Mouse (Mus musculus): ENCODE results near the gene Inf2. TPM values are rescaled to one million over a fixed set of nuclear protein-coding genes. Genes with fewer than 3 reads are reported as not detected.
A peak's percentile ranks its signal among the peaks of the same experiment; 100 is the strongest.

Gene Inf2
- total RNA-seq (2021) = 100 to 1,000 TPM; 131 to 138 TPM
- long read RNA-seq, experiment 1, partial matches to known transcripts = 13 of 19 reads
- long read RNA-seq, experiment 1, other reads (novel, unspliced or antisense) = 4 of 19 reads
- long read RNA-seq, experiment 2, partial matches to known transcripts = 23 of 27 reads
- long read RNA-seq, experiment 2, other reads (novel, unspliced or antisense) = 2 of 27 reads

DNA sequence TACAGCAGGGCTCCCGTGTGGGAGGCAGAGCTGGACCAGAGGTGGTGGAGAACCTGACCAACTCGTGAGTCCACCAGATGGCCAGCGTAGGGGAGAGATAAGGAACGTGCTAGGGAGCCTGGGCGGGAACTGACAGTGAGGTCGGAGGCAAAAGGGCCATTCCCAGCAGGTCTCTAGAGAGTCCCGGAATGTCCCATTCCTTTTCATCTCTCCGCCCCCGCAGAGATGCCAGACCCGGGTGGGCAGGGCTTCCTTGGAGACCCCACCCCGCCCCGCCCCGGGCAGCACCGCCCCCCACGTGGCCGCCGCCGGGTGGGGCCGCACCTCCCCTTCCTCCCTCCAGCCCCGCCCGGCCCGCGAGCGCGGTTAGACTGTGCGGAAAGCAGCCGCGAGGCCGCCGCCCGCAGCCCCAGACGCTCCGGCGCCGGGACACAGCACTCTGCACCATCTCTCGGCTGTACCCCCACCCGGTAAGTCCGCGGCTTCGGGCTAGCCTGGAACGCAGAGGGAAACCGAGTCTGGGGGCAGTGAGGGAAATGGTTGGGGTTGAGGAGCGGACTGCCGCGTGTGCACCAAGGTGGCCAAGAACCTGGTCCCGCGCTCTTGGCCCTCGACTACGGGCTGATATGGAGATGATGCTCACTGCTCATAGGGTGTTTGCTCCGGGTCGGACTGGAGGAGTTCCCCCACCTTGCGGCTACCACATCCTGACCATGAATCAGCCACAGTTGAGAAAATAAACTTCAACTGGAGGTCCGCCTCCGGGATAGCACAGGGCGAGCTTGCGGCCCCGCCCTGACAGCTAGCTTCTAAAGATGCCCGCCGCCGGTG is at the start of gene Inf2:
Inf2 (plus strand) TSS at position 359 of the 831 bp plus-strand sequence.
- peak; percentile 86 to 88 for DNase-seq (ENCODE audit: low spot score in 2 of 2)
- H3K4me3 ChIP-seq = peak within 1 kb of the TSS; percentile 65
- H3K27ac ChIP-seq = peak within 1 kb of the TSS; percentile 93
- TF ChIP-seq CTCF (conservative IDR thresholded peaks at IDR 0.05) = no peak

DNA sequence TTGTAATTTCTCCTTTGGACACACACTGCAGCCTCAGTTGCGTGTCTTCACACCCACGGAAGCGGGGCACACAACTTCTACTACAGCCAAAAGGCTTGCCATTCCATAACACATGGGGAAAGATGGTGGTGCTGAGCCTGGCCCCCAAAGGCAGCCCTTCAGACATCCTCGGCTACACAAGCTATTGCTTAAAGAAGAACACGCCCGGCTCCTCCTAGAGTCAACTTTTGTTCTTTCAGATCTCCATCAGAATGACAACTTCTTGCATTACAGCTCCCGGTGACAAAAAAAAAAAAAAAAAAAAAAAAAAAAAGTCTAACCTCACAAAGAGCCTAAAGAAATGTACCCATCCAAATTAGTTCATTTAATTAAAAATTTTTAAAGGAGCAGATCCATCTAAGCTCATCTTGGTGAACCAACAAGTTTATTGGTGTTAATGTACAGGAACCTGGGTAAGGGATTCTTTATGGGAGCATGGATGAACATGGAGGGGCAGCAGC is 49.1 kb upstream of the Inf2 start:
- no peak for TF ChIP-seq CTCF (conservative IDR thresholded peaks at IDR 0.05)
- DNase-seq (ENCODE audit: low spot score in 2 of 2) = no peak

DNA sequence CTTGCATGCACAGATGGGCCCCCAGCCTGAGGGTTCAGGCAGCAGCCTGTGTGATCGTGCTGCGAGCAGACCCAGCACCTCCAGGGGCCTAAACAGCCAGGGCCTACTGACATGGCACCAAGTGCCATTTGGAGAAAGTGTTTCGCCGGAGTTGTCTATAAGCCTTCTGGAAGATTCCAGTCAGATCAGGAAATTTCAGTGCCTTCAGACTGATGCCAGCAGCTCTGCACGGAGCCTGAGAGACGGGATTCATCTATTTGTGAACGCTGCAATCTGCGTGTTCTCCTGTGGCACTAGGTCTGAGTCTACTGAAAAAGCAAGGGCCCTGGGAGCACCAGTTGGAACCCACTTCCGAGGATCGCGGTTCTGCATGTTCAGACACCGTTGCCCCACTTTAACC is 48.3 kb upstream of the Inf2 start:
- Histone ChIP-seq H3K4me3 (no peak overlapping the region), H3K27ac (0 out of 2 replicates have a peak overlapping the region, but pooled peaks have one; percentile 70)
- DNase-seq (ENCODE audit: low spot score in 2 of 2) = no peak
- TF ChIP-seq CTCF (conservative IDR thresholded peaks at IDR 0.05) = no peak

More for the DNA sequence above, 49.1 kb upstream of the Inf2 start:
- Histone ChIP-seq H3K27ac (no peak overlapping the region), H3K4me3 (no peak overlapping the region)

DNA sequence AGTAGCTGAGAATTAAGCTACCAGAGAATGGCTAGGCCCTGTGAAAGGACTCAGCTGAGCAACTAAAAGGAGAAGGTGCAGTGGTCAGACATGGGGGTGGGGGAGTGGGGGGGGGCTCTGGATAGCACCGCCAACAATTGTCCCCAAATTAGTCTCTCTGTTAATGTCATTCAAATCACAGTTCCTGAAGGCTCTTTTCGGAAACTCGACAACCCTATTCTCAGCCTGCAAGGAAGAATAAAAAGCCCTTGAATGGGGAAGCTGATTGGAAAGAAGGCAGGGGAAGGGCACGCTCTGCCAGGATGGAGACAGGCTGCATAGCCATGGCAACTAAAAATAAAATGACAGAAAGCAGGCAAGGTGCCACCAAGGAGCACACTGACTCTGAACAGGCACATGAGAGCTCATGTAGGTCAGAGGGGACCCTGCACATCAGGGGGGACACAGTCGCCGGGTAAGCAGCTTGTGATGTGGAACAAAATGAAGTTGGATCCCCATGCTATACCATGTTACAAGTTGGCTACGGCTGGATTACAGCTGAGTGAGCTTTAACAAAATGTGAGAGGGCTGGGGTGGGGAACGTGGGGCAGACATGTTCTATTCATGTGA is 47.0 kb upstream of the Inf2 start:
- DNase-seq (ENCODE audit: low spot score in 2 of 2) = peak in 1 of 2 experiments; percentile 51
- H3K4me3 ChIP-seq = no peak overlapping the region
- H3K27ac ChIP-seq = peak overlapping the region; percentile 70; the same call in 1 of the 2 replicates
- TF ChIP-seq CTCF (conservative IDR thresholded peaks at IDR 0.05) = no peak

DNA sequence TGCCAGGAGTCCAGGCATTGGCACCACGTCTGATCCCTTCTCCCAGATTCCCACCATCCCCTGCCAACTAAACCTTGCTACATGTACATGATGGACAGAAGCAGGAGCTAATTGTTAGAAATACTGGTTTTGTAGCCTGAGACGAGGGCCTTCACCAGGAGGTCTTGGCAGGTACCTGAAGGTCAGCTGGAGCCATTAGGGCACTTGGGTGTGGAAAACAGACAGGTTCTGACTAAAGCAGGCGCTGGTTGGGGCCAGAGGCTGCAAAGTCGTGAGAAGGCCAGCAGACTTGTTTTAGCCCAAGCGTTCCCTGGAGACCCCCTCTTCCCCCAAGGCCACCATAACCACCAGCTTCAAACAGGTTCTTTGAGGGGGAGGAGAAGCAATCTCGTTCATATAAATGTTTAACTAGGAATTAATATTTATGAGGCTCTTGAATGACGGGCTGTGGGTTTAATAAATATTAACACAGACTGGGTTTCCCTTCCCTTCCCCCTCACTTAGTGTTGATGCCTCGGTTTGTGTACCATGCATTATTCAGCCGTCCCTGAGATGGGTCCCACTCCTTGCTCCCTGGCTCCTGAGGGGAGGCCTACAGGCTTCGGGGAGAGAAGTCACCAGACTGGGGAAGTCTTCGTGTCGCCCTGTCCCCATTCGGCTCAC is 46.2 kb upstream of the Inf2 start:
- no peak for TF ChIP-seq CTCF (conservative IDR thresholded peaks at IDR 0.05)
- Histone ChIP-seq H3K27ac (peak overlapping the region; percentile 70), H3K4me3 (no peak overlapping the region)
- DNase-seq (ENCODE audit: low spot score in 2 of 2) = no peak

DNA sequence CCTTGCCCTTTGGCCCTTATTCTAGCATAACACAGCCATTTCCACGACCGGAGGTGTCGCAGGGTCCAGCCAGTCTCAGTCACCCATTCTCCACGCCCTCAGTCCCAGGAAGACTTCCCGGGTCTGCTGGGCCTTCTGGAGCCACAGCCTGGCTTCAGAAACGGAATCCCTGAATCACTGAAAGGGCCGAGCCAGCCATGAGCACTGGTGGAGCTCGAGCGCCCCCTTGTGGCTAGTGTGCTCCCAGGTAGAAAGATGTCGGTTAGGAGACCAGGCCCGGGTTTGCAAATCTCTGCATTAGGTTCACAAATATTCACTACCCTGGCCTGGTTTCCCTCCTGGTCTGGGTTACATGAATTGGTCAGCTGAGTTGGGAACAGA is 45.7 kb upstream of the Inf2 start:
- TF ChIP-seq CTCF (conservative IDR thresholded peaks at IDR 0.05) = peak; percentile 100
- Histone ChIP-seq H3K27ac (peak overlapping the region; percentile 70), H3K4me3 (no peak overlapping the region)
- DNase-seq (ENCODE audit: low spot score in 2 of 2) = peak; percentile 89 to 98

DNA sequence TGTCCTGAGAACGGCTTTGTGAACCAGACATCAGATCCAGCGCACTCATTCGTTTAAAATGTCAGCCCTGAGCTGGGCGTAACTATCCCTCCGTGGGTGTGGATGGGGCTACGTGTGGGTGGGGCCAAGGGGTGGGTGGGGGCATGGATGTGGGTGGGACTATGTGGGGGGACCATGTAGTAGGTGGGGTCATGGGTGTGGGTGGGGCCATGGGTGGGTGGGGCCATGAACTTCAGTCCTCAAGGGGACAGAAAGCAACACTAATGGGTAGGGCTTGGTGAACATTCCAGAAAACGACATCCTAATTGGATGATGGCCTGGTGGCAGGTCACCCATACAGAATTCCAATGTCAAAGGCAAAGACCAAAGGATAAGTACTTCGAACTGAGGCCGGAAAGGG is 44.6 kb upstream of the Inf2 start:
- TF ChIP-seq CTCF (conservative IDR thresholded peaks at IDR 0.05) = no peak
- H3K27ac ChIP-seq = no peak overlapping the region
- no peak for DNase-seq (ENCODE audit: low spot score in 2 of 2)
- H3K4me3 ChIP-seq = no peak overlapping the region

DNA sequence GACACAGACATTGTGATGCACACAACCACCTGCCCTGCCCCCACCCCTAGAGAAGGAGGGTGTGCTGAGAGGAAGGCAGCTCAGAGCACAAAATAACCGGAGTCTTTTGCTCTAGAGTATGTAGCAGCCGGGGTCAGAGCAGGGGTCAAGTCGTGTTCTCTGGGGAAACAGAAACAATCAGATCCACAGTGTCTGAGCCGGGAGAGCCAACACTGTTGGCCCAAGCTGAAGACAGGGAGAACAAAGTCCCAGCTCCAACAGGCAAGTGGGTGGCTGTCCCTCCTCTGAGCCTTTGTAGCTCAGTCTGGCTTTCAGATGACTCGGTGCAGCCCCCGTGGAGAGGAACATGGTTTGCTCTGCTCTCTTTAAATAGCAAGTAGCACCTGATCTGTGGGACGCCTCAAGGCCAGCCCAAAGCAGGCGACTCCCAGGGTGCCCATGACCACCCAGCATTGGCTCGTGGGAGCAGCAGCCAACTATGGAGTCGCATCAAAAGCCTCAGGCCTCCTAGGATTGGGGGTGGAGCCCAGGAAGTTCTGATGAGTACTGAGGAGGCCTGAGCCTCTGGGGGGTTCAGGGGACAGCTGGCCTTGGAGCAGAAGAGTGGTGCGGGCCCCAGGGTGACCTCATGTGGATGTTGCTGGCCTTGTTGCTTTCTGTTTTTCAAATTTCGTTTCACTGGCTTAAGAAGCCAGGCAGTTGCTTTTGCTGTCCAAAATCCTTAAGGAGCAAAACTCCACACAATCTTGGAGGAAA is 43.5 kb upstream of the Inf2 start:
- H3K4me3 ChIP-seq = no peak overlapping the region
- peak overlapping the region; percentile 20; the same call in 1 of the 2 replicates for H3K27ac ChIP-seq
- DNase-seq (ENCODE audit: low spot score in 2 of 2) = no peak
- no peak for TF ChIP-seq CTCF (conservative IDR thresholded peaks at IDR 0.05)

DNA sequence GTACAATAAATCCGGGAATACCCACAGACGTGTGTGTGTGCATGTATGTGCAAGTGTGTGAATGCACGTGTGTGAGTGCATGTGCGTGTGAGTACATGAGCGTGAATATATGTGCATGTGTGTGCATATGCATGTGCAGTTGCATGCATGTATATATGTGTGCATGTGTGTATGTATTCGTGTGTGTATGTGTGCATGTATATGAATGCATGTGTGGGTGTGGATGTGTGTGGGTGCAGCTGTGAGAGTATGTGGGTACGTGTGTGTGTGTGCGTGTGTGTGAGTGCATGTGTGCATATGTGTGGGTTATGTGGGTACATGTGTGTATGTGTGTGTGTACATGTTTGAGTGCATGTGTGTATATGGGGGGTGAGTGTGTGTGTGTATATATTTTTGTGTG is 42.5 kb upstream of the Inf2 start:
- no peak overlapping the region for H3K27ac ChIP-seq
- H3K4me3 ChIP-seq = no peak overlapping the region
- DNase-seq (ENCODE audit: low spot score in 2 of 2) = no peak
- no peak for TF ChIP-seq CTCF (conservative IDR thresholded peaks at IDR 0.05)

DNA sequence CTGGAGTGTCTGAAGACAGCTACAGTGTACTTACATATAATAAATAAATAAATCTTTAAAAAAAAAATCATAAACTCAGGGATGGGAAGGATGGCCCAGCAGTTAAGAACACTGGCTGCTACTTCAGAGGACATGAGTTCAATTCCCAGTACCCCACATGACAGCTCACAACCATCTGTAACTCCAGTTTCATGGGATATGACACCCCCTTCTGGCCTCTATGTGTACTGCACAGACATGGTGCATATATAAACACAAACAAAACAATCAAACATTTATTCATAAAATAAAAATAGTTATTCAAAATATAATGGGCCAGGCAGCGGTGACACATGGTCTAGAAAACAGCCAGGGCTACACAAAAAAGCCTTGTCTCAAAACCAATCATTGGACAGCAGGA is 39.3 kb upstream of the Inf2 start:
- no peak overlapping the region for H3K4me3 ChIP-seq
- H3K27ac ChIP-seq = no peak overlapping the region
- TF ChIP-seq CTCF (conservative IDR thresholded peaks at IDR 0.05) = peak; percentile 49
- no peak for DNase-seq (ENCODE audit: low spot score in 2 of 2)

DNA sequence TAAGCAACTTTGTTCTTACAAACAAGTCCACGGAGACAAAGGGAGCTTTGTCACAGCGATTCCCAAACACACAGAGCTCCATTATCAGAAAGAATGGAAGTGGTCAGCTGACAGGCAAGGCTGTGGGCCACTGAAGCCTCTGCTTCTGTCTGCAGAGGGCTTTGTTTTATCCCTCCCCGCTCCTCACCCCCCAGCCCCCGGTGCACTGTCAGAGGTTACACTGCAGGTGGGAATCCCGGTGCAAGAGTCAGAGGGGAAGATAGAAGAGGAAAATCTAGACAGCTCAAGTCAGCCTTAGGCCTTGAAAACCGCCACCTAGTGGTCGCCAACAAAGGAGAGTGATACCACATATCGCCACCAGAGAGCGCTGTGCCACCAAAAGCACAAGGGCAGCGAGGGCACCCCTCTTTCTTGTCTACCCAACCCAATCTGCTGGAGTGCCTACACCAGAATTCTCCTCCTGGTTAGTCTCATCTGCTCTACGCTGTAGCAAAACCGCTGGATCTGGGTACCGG is 36.7 kb upstream of the Inf2 start:
- peak; percentile 91 for TF ChIP-seq CTCF (conservative IDR thresholded peaks at IDR 0.05)
- Histone ChIP-seq H3K4me3 (no peak overlapping the region), H3K27ac (peak overlapping the region; percentile 89)
- peak; percentile 89 to 95 for DNase-seq (ENCODE audit: low spot score in 2 of 2)

DNA sequence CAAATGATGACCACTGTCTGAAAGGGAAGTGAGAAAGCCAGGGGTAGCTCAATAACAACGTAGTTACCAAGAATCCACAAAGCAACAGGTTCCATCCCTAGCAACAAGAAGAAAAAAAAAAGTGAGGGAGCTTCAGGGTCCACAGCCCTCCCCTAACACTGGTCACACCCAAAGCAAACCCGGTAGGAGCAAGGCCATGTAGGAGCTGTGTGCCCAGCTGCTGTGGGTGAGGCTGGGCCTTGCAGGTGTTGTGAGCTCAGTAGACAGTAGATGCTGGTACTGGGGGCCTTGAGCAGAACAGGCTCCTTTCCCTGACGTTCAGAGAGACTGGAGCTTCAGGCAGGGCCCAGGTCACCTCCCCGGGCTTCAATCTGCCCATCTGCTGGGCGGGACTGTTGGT is 36.1 kb upstream of the Inf2 start:
- TF ChIP-seq CTCF (conservative IDR thresholded peaks at IDR 0.05) = no peak
- DNase-seq (ENCODE audit: low spot score in 2 of 2) = no peak
- peak overlapping the region; percentile 89 for H3K27ac ChIP-seq

More for the DNA sequence above, 36.1 kb upstream of the Inf2 start:
- H3K4me3 ChIP-seq = no peak overlapping the region

Measured in layer of hippocampus, adult 2 months (tissue).